Mouse (Mus musculus) CH12.LX (cell line): ENCODE data around the gene Col25a1. TPM values are rescaled to one million over a fixed set of nuclear protein-coding genes. Genes with fewer than 3 reads are reported as not detected.

ENCODE experiments used
- DNase-seq: peaks from one replicate; pipeline ENCODE4 v3.0.0-alpha.2; 2013; ENCODE audit errors: extremely low read depth
- H3K27ac ChIP-seq: 2 replicates; pipeline ENCODE4 v1.5.1; 2012; ENCODE audit warnings: low read depth, mild to moderate bottlenecking, control low read depth, moderate library complexity; ENCODE audit not compliant: insufficient read depth
- H3K27me3 ChIP-seq: replicated peaks from 2 replicates; pipeline ENCODE3; 2012; ENCODE audit warnings: inconsistent platforms
- H3K36me3 ChIP-seq, 2 experiments: replicated peaks in 1 of 2; 2 replicates each; pipeline versions ENCODE3 to v1.6.1; 2012; ENCODE audit warnings: inconsistent platforms in 1 of 2, low read length in 1 of 2, mild to moderate bottlenecking in 1 of 2, mixed read lengths in 1 of 2, moderate library complexity in 1 of 2; ENCODE audit not compliant: control insufficient read depth in 1 of 2, insufficient read depth in 1 of 2
- H3K4me1 ChIP-seq, 2 experiments: 2 replicates each; pipeline ENCODE4 v1.6.1; 2012; ENCODE audit warnings: inconsistent platforms in 1 of 2, moderate library complexity in 1 of 2; ENCODE audit not compliant: insufficient read depth in 2 of 2, control insufficient read depth in 1 of 2
- H3K4me2 ChIP-seq: 2 replicates; pipeline ENCODE4 v1.6.1; 2012; ENCODE audit warnings: low read depth, mild to moderate bottlenecking, control low read depth; ENCODE audit not compliant: poor library complexity, insufficient read depth, severe bottlenecking
- H3K4me3 ChIP-seq, 3 experiments: fragments of 150-350 bp in 1 of 3; sonication (generic) in 1 of 3; replicated peaks in 1 of 3; 2 replicates each; pipeline versions ENCODE3 to v1.5.1; 2011 to 2012; ENCODE audit warnings: low read depth in 2 of 3, low read length in 2 of 3, mild to moderate bottlenecking in 2 of 3, moderate library complexity in 2 of 3, control low read depth in 1 of 3, improper control_type of control experiment in 1 of 3, inconsistent platforms in 1 of 3, mixed read lengths in 1 of 3; ENCODE audit not compliant: poor library complexity in 1 of 3
- H3K79me2 ChIP-seq: replicated peaks from 2 replicates; pipeline ENCODE4 v1.6.1; 2012; ENCODE audit warnings: mild to moderate bottlenecking, moderate library complexity; ENCODE audit not compliant: control insufficient read depth, poor library complexity, insufficient read depth, severe bottlenecking; ENCODE audit errors: extremely low read depth
- H3K9ac ChIP-seq: 2 replicates; pipeline ENCODE4 v1.6.1; 2012; ENCODE audit warnings: low read depth, mild to moderate bottlenecking, control low read depth, moderate library complexity; ENCODE audit not compliant: insufficient read depth
- H3K9me3 ChIP-seq: replicated peaks from 2 replicates; pipeline ENCODE3; 2012; ENCODE audit warnings: low read length, inconsistent platforms, mixed read lengths
- BHLHE40 ChIP-seq: IDR thresholded peaks from 2 replicates; pipeline ENCODE4 v1.6.1; 2011; ENCODE audit warnings: mild to moderate bottlenecking, low read depth, low read length, improper control_type of control experiment
- MYC ChIP-seq: IDR thresholded peaks from 2 replicates; pipeline ENCODE4 v1.6.1; 2011; ENCODE audit warnings: low read depth, mild to moderate bottlenecking, improper control_type of control experiment, low read length
- NRF1 ChIP-seq: IDR thresholded peaks from 2 replicates; pipeline ENCODE4 v1.6.1; 2014; ENCODE audit warnings: low read depth, mild to moderate bottlenecking, inconsistent platforms, low read length, improper control_type of control experiment, moderate library complexity
- SIN3A ChIP-seq: IDR thresholded peaks from 2 replicates; pipeline ENCODE4 v1.6.1; 2012; ENCODE audit warnings: low read length, improper control_type of control experiment, inconsistent platforms
- SMC3 ChIP-seq: IDR thresholded peaks from 2 replicates; pipeline ENCODE4 v1.6.1; 2011; ENCODE audit warnings: low read depth, low read length, improper control_type of control experiment
- USF1 ChIP-seq: IDR thresholded peaks from 2 replicates; pipeline ENCODE4 v1.6.1; 2014; ENCODE audit warnings: low read depth, mild to moderate bottlenecking, inconsistent platforms, low read length, improper control_type of control experiment
- USF2 ChIP-seq: conservative IDR thresholded peaks from 2 replicates; pipeline ENCODE4 v1.6.1; 2011; ENCODE audit warnings: low read depth, low read length, improper control_type of control experiment
- ZC3H11A ChIP-seq: IDR thresholded peaks from 2 replicates; pipeline ENCODE4 v1.6.1; 2012; ENCODE audit warnings: low read depth, mild to moderate bottlenecking, inconsistent platforms, low read length, improper control_type of control experiment
- ZKSCAN1 ChIP-seq: IDR thresholded peaks from 2 replicates; pipeline ENCODE4 v1.6.1; 2012; ENCODE audit warnings: low read depth, inconsistent platforms, low read length, improper control_type of control experiment, borderline replicate concordance
- ZMIZ1 ChIP-seq: IDR thresholded peaks from 2 replicates; pipeline ENCODE4 v1.6.1; 2012; ENCODE audit warnings: low read depth, mild to moderate bottlenecking, inconsistent platforms, low read length, improper control_type of control experiment
- ZNF384 ChIP-seq: IDR thresholded peaks from 2 replicates; pipeline ENCODE4 v1.6.1; 2012; ENCODE audit warnings: low read depth, low read length, improper control_type of control experiment, inconsistent platforms
- dilution Hi-C: fragments of 300-500 bp; cut with MboI; formaldehyde crosslinking; loops from 2 replicates; pipeline ENCODE4 v1.14.3; 2020; ENCODE audit warnings: low sequenced_read_pairs; ENCODE audit not compliant: extremely low pct_unique_long_range_greater_than_20kb, extremely low pct_ligation_motif_present
- in situ Hi-C: fragments of 300-500 bp; cut with MboI; formaldehyde crosslinking; loops from 3 replicates; pipeline ENCODE4 v1.14.3; 2019; ENCODE audit warnings: low sequenced_read_pairs, low pct_ligation_motif_present, low pct_unique_long_range_greater_than_20kb, mixed read lengths
- polyA plus RNA-seq: library from polyadenylated mRNA; unstranded; fragments of >175 nt; gene quantifications from 2 replicates; pipeline ENCODE4 v1.2.1, GENCODE M21; 2012; ENCODE audit warnings: low read depth; ENCODE audit not compliant: insufficient read length
- total RNA-seq, 2 experiments: library from RNA; depleted of rRNA; stranded (reverse); fragments of 300-350 nt in 1 of 2; fragments of >200 nt in 1 of 2; gene quantifications; 2 replicates each; pipeline ENCODE4 v1.2.3; 2012 to 2014

Gene Col25a1
- total and polyA plus RNA-seq, 3 experiments = not detected

GRCm38 (mm10) chr3:130633859-130634258, 502.6 kb downstream of the Col25a1 start (continued):
- no peak for TF ChIP-seq MYC
- no peak for TF ChIP-seq ZNF384
- TF ChIP-seq, all 38 proteins: peak for 0

- H3K4me1 ChIP-seq = no peaks in the 10 kb centered on the region
- no peak overlapping the region for H3K4me2 ChIP-seq
- no peaks in the 10 kb centered on the region for H3K79me2 ChIP-seq
- H3K4me3 ChIP-seq = no peak overlapping the region
- no peaks in the 10 kb centered on the region for H3K36me3 ChIP-seq
- in situ Hi-C loops = no loop called here
- dilution Hi-C loops = no loop called here
- H3K27me3 ChIP-seq = no peaks in the 10 kb centered on the region
- H3K9me3 ChIP-seq = no peaks in the 10 kb centered on the region
- TF ChIP-seq USF1 = no peak
- TF ChIP-seq BHLHE40 = no peak
- no peak for TF ChIP-seq SIN3A
- no peak for TF ChIP-seq ZC3H11A
- no peak for TF ChIP-seq ZNF384
- TF ChIP-seq ZMIZ1 = no peak
- no peak for TF ChIP-seq NRF1
- TF ChIP-seq ZKSCAN1 = no peak
- TF ChIP-seq SMC3 = no peak
- TF ChIP-seq USF2 = no peak
- no peak overlapping the region for H3K27ac ChIP-seq
- no peak for DNase-seq
- H3K9ac ChIP-seq = no peak overlapping the region
Measured at GRCm38 (mm10) chr3:130646110-130646810, 515.0 kb downstream of the Col25a1 start.

Other genes starting within 250 kb of the Col25a1 start
- 6.0 and 10.5 TPM in 2 replicates for gene Casp6, start 230.1 kb upstream of the Col25a1 start, total RNA-seq (2012; rRNA removed)
- gene Casp6, start 230.1 kb upstream of the Col25a1 start, total RNA-seq (2014; rRNA removed) = 14.4 and 15.3 TPM in 2 replicates
- gene Casp6, start 230.1 kb upstream of the Col25a1 start, polyA plus RNA-seq = 26.2 and 31.7 TPM in 2 replicates
- 1.4 and 3.7 TPM in 2 replicates for gene Mcub, start 161.3 kb upstream of the Col25a1 start, total RNA-seq (2012; rRNA removed)
- gene Mcub, start 161.3 kb upstream of the Col25a1 start, total RNA-seq (2014; rRNA removed) = 3.8 and 4.1 TPM in 2 replicates
- gene Mcub, start 161.3 kb upstream of the Col25a1 start, polyA plus RNA-seq = 1.3 and 2.9 TPM in 2 replicates
- gene Sec24b, start 69.9 kb upstream of the Col25a1 start, total RNA-seq (2012; rRNA removed) = 26.6 and 31.2 TPM in 2 replicates
- 10.4 and 14.3 TPM in 2 replicates for gene Sec24b, start 69.9 kb upstream of the Col25a1 start, total RNA-seq (2014; rRNA removed)
- 38.7 and 50.6 TPM in 2 replicates for gene Sec24b, start 69.9 kb upstream of the Col25a1 start, polyA plus RNA-seq